Mouse (Mus musculus) hindbrain, embryonic 12.5 days (tissue): ENCODE measurements around the gene Tmem232. TPM values are rescaled to one million over a fixed set of nuclear protein-coding genes. Genes with fewer than 3 reads are reported as not detected.
"Not testable (repeated sequence)": the region's sequence is repeated elsewhere in the genome, so short reads cannot be mapped to it uniquely, and the experiment has no call there.

ENCODE experiments used
- ATAC-seq: fragments of 200-750 bp; cut with Nextera tagmentation; 2 replicates; pipeline ENCODE4 v1.8.0; 2017; ENCODE audit warnings: moderate TSS enrichment; ENCODE audit not compliant: low FRiP score
- H3K27ac ChIP-seq: fragments of 300-500 bp; sonication (generic); 2 replicates; pipeline ENCODE4 v1.5.1; 2016; ENCODE audit warnings: mild to moderate bottlenecking
- H3K27me3 ChIP-seq: fragments of 300-500 bp; sonication (generic); 2 replicates; pipeline ENCODE4 v1.6.1; 2016; ENCODE audit warnings: mild to moderate bottlenecking
- H3K36me3 ChIP-seq: fragments of 300-500 bp; sonication (generic); 2 replicates; pipeline ENCODE4 v1.6.1; 2016; ENCODE audit warnings: mild to moderate bottlenecking
- H3K4me1 ChIP-seq: fragments of 300-500 bp; sonication (generic); 2 replicates; pipeline ENCODE4 v1.6.1; 2016
- H3K4me2 ChIP-seq: fragments of 300-500 bp; sonication (generic); replicated peaks from 2 replicates; pipeline ENCODE4 v1.6.1; 2016; ENCODE audit warnings: mild to moderate bottlenecking
- H3K4me3 ChIP-seq: fragments of 300-500 bp; sonication (generic); 2 replicates; pipeline ENCODE4 v1.5.1; 2016; ENCODE audit warnings: mild to moderate bottlenecking
- H3K9ac ChIP-seq: fragments of 300-500 bp; sonication (generic); 2 replicates; pipeline ENCODE4 v1.6.1; 2016; ENCODE audit warnings: mild to moderate bottlenecking, moderate library complexity
- H3K9me3 ChIP-seq: fragments of 300-500 bp; sonication (generic); replicated peaks from 2 replicates; pipeline ENCODE4 v1.6.1; 2016; ENCODE audit warnings: mild to moderate bottlenecking
- WGBS: fragments of 180-500 bp; shearing (Covaris S2); methylation state at CpG from one replicate; pipeline ENCODE4 v1.1.7; 2016; 5-methylcytosine and 5-hydroxymethylcytosine counted together
- polyA plus RNA-seq: library from polyadenylated mRNA; unstranded; fragments of >200 nt; fragmentation: Nextera tagmentation; extraction: Ambion mirVana; gene quantifications from 2 replicates; pipeline ENCODE4 v1.2.1, GENCODE M21; 2016

Gene Tmem232
- polyA plus RNA-seq, 1 experiment from 2014 or later = 0.13 TPM

GRCm38 (mm10) chr17:65559273-65559672 is 18.7 kb upstream of the Tmem232 start:
- H3K9ac ChIP-seq = no peak overlapping the region
- no peak overlapping the region for H3K4me3 ChIP-seq
- H3K4me2 ChIP-seq = no peak overlapping the region
- H3K27ac ChIP-seq = no peak overlapping the region
- 43% methylated on average over 5 of the region's 5 CpGs for WGBS
- no peaks in the 10 kb centered on the region for H3K36me3 ChIP-seq
- H3K4me1 ChIP-seq = no peaks in the 10 kb centered on the region
- H3K27me3 ChIP-seq = no peaks in the 10 kb centered on the region
- no peak for ATAC-seq
- H3K9me3 ChIP-seq = no peaks in the 10 kb centered on the region

DNA sequence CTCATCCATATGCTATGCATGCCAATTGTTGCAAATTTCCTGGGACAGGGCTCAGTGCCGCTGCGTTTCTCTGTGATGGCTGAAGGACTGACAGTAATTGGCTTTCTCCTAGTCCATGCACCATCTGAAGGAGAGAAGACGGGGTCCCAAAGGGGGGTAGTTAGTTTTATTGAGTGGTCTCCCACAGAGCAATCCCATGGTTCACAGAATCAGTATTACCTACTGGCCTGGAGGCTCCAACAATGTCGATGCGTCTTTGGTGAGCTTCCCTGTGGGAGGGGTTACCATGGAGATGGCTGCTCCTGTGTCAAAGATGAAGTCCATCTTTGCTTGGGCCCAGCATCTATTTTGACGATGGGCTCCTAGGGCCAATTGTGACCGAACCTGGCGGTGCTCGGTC is 18.2 kb upstream of the Tmem232 start:
- Histone ChIP-seq H3K4me1 (no peaks in the 10 kb centered on the region), H3K9me3 (no peaks in the 10 kb centered on the region), H3K4me2 (peak overlapping the region; percentile 30; the same call in 1 of the 2 replicates), H3K27me3 (no peaks in the 10 kb centered on the region), H3K36me3 (no peaks in the 10 kb centered on the region), H3K9ac (no peak overlapping the region), H3K27ac (no peak overlapping the region), H3K4me3 (no peak overlapping the region)
- 0 out of 2 replicates have a peak, but pooled peaks have one; percentile 23 for ATAC-seq
- WGBS = 47% methylated on average over 9 of the region's 9 CpGs

DNA sequence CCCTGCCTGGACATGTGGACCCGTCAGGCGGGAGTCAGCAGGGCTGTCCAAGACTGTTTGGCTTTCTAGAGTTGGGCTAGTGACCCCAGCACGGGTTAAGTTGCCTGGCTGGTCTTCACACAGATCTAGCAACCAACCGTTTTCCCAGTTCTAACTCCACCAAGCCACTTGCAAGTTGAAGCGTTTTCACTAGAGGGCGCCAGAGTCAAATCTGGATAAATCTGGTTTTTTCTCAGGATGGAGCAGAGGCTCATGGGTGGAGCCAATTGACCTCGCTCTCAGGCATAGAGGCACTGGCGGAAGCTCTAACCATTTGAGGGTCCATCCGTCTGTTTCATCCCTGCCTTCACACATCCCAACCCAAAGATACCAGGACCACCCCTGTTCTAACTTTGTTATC is 17.6 kb upstream of the Tmem232 start:
- Histone ChIP-seq H3K4me2 (peak overlapping the region; percentile 30; the same call in 1 of the 2 replicates), H3K9me3 (no peaks in the 10 kb centered on the region), H3K27ac (no peak overlapping the region), H3K27me3 (no peaks in the 10 kb centered on the region), H3K4me1 (no peaks in the 10 kb centered on the region), H3K36me3 (no peaks in the 10 kb centered on the region), H3K4me3 (no peak overlapping the region), H3K9ac (no peak overlapping the region)
- 41% methylated on average over 9 of the region's 9 CpGs for WGBS
- peak; percentile 38; the same call in 1 of the 2 replicates for ATAC-seq

DNA sequence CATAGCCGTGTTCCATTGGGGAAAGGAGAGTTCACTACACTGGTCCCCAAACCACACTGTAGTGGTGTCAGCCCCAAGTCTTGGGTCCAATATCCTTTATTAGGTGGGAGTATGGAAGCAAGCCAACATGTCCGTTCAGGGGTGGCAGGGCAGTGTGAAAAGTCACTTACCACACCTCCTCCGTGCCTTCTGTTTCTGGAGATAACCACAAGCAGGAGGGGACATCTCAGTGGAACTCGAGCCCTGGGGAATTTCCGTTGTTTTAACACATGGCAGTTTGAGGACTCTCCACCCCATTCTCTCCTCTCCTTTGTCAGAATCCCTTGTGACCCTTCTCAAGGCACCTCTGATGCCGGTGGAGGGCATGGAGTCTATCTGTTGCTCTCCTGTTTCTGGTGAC is 16.6 kb upstream of the Tmem232 start:
- Histone ChIP-seq H3K36me3 (no peaks in the 10 kb centered on the region), H3K4me2 (no peak overlapping the region), H3K9me3 (no peaks in the 10 kb centered on the region), H3K4me1 (no peaks in the 10 kb centered on the region), H3K4me3 (no peak overlapping the region), H3K27ac (no peak overlapping the region), H3K27me3 (no peaks in the 10 kb centered on the region), H3K9ac (no peak overlapping the region)
- no peak for ATAC-seq
- WGBS = 78% methylated on average over 6 of the region's 6 CpGs

DNA sequence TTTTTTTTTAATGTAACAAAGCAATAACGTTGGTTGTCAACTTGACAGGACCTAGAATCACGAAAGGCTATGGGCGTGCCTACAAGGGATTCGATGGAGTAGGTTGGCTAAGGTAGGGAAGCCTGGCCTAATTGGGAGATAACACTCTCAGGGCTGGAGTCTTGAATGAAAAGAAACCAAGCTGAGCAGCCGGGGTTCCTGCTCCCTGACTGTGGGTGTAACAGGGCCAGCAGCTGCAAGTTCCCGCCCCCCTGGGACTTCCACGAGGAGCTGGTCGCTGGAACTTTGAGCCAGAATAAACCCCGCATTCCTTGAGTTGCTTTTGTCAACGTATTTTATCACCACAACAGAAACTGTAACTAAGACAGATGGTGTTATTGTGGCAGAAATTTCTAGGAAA is 16.2 kb upstream of the Tmem232 start:
- no peaks in the 10 kb centered on the region for H3K36me3 ChIP-seq
- H3K4me2 ChIP-seq = no peak overlapping the region
- no peaks in the 10 kb centered on the region for H3K4me1 ChIP-seq
- ATAC-seq = no peak
- 71% methylated on average over 10 of the region's 10 CpGs for WGBS
- H3K9ac ChIP-seq = no peak overlapping the region
- H3K4me3 ChIP-seq = no peak overlapping the region
- no peaks in the 10 kb centered on the region for H3K27me3 ChIP-seq
- H3K9me3 ChIP-seq = no peaks in the 10 kb centered on the region
- H3K27ac ChIP-seq = no peak overlapping the region

GRCm38 (mm10) chr17:65552426-65552997 is 11.9 kb upstream of the Tmem232 start:
- ATAC-seq = no peak
- Histone ChIP-seq H3K27me3 (no peaks in the 10 kb centered on the region), H3K4me2 (no peak overlapping the region), H3K4me3 (no peak overlapping the region), H3K9ac (no peak overlapping the region), H3K27ac (no peak overlapping the region), H3K9me3 (no peaks in the 10 kb centered on the region), H3K4me1 (no peaks in the 10 kb centered on the region), H3K36me3 (no peaks in the 10 kb centered on the region)
- WGBS = 91% methylated on average over 12 of the region's 12 CpGs

DNA sequence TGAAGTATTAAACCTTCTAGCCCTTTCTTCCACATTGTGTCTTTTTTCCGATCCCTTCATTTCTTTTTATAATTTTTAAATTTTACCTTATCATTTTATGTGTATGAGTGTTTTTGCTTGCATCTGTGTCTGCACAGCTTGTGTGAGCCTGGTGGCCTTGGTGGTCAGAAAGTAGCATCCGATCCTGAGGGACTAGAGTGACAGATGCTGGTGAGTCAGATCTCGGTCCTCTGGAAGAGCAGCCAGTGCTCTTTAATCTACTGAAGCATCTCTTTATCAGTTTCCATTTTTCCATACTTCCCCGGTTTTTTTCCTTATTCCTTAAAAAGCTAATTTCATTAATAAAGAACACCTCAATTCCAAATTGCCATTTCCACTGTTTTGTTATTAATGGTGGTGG is 9.8 kb upstream of the Tmem232 start:
- Histone ChIP-seq H3K27ac (no peak overlapping the region), H3K27me3 (no peaks in the 10 kb centered on the region), H3K9me3 (no peaks in the 10 kb centered on the region), H3K4me1 (no peaks in the 10 kb centered on the region), H3K36me3 (no peaks in the 10 kb centered on the region), H3K9ac (no peak overlapping the region), H3K4me2 (no peak overlapping the region), H3K4me3 (no peak overlapping the region)
- 90% methylated on average over 4 of the region's 4 CpGs for WGBS
- no peak for ATAC-seq

GRCm38 (mm10) chr17:65548698-65549365 is 8.2 kb upstream of the Tmem232 start:
- Histone ChIP-seq H3K9ac (no peak overlapping the region), H3K4me1 (no peaks in the 10 kb centered on the region), H3K4me3 (no peak overlapping the region), H3K9me3 (no peaks in the 10 kb centered on the region), H3K27me3 (no peaks in the 10 kb centered on the region), H3K27ac (no peak overlapping the region), H3K4me2 (no peak overlapping the region), H3K36me3 (no peaks in the 10 kb centered on the region)
- ATAC-seq = no peak
- 79% methylated on average over 18 of the region's 18 CpGs for WGBS

DNA sequence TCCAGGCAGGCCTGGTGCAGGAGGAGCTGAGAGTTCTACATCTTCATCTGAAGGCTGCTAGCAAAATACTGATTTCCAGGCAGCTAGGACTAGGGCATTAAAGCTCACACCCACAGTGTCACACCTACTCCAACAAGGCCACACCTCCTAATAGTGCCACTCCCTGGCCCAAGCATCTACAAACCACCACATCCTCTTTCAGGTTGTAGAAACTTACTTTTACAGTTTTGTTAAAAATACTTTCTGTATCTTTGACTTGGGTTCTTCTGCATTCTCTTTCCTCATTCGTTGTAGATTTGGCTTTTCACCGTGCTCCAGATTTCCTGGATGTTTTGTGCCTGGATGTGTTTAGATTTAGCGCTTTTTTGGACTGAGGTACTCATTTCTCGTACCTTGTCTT is 5.6 kb upstream of the Tmem232 start:
- H3K9ac ChIP-seq, H3K9me3 ChIP-seq, H3K4me3 ChIP-seq, H3K36me3 ChIP-seq, H3K4me2 ChIP-seq, ATAC-seq, H3K27me3 ChIP-seq, H3K27ac ChIP-seq, H3K4me1 ChIP-seq: not testable (repeated sequence)
- WGBS = 92% methylated on average over 4 of the region's 4 CpGs

DNA sequence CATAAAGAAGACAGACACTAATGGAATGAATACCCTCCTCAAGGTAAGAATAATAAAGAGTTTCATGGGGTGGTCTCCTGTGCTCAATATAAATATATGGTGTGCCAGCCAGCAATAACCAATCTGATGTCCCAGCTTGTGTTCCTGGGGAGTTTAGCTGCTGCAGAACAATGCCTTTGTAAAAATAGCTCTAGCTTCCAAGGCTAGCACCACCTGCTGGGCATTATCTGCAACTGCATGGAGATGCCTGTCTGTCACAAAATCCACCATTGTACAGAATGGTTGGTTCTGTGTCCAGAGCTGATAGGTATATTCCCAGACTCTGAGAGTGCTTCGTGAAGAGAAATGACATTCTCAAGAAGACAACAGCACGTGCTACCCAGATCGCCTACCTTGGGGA is 4.4 kb downstream of the Tmem232 start:
- no peak overlapping the region for H3K4me2 ChIP-seq
- WGBS = 23% methylated on average over 3 of the region's 3 CpGs
- no peak overlapping the region for H3K4me3 ChIP-seq
- no peaks in the 10 kb centered on the region for H3K36me3 ChIP-seq
- H3K27me3 ChIP-seq = no peaks in the 10 kb centered on the region
- H3K9ac ChIP-seq = no peak overlapping the region
- H3K27ac ChIP-seq = no peak overlapping the region
- peaks cover 4% of the 10 kb centered on the region; the same call in 1 of the 2 replicates for H3K4me1 ChIP-seq
- peak; percentile 37; the same call in 1 of the 2 replicates for ATAC-seq
- H3K9me3 ChIP-seq = no peaks in the 10 kb centered on the region

DNA sequence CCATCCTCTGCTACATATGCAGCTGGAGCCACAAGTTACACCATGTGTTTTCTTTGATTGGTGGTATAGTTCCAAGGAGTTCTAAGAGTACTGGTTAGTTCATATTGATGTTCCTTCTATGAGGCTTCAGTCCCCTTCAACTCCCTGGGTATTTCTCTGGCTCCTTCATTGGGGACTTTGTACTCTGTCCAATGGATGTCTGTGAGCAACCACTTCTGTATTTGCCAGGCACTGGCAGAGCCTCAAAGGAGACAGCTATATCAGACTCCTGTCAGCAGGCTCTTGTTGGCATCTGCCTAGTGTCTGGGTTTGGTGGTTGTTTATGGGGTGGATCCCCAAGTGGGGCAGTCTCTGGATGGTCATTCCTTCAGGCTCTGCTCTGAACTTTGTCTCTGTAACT is 8.2 kb downstream of the Tmem232 start:
- not testable (repeated sequence) for ATAC-seq, H3K4me2 ChIP-seq, H3K4me3 ChIP-seq, H3K9me3 ChIP-seq, H3K4me1 ChIP-seq, H3K27ac ChIP-seq, H3K9ac ChIP-seq, H3K36me3 ChIP-seq, H3K27me3 ChIP-seq

- WGBS = 87% methylated on average over 5 of the region's 5 CpGs
- no peaks in the 10 kb centered on the region for H3K9me3 ChIP-seq
- H3K4me1 ChIP-seq = no peaks in the 10 kb centered on the region
- H3K4me2 ChIP-seq = no peak overlapping the region
- no peaks in the 10 kb centered on the region for H3K36me3 ChIP-seq
- no peak for ATAC-seq
- no peak overlapping the region for H3K27ac ChIP-seq
- no peaks in the 10 kb centered on the region for H3K27me3 ChIP-seq
- H3K9ac ChIP-seq = no peak overlapping the region
- H3K4me3 ChIP-seq = no peak overlapping the region
Measured at GRCm38 (mm10) chr17:65527529-65527928, 13.1 kb downstream of the Tmem232 start.

GRCm38 (mm10) chr17:65513517-65513916 is 27.1 kb downstream of the Tmem232 start:
- Histone ChIP-seq H3K9me3 (no peaks in the 10 kb centered on the region), H3K4me3 (no peak overlapping the region), H3K36me3 (no peaks in the 10 kb centered on the region), H3K27ac (no peak overlapping the region), H3K4me1 (no peaks in the 10 kb centered on the region), H3K4me2 (no peak overlapping the region), H3K27me3 (no peaks in the 10 kb centered on the region), H3K9ac (no peak overlapping the region)
- no peak for ATAC-seq
- WGBS = 88% methylated on average over 3 of the region's 3 CpGs
